Comparison of ENCODE assay signal across 17 mouse cellular contexts in the genomic region with DNA sequence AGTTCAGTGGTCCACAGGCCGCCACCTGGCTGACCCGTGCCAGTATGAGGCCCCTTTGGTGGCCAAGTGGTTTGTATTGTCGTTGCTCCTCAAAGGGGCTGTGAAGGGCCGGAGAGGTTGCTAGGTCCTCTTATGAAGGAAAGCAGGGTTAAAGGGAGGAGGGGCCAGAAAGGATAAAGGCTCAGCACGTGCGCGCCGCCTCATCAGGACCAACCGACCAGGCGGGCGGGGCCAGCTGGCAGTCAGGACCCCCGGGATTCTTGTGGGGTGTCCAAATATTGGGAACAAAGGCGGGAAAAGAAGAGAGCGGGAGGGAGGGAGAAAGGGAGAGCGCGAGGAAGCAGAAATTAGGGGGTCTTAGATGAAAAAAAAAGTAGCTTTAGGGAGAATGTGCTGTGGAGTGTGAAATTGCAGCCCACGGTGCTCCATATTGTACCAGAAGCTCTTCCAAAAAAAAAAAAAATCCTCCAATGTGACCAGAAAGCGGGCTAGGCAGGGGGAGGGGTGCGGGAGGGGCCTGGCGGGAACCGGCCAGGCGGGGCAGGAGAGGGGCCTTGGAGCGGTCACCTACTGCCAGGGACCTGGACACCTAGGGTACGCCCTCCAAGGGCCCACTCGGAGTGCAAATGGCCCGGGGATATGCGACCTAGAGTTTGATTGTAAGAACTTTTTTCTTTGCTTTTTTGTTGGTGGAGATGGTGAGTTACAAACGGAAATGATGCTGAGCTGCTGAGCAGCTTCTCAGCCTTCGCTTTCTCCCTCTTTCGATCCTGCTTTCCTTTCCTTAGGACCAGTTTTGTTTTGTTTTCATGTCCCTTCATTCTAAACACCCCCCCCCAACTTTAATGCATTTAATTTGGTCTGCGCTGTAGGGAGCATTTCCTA. TPM values are rescaled to one million over a fixed set of nuclear protein-coding genes. Genes with fewer than 3 reads are reported as not detected.
DNase-seq lines count a peak whose midpoint lies in the region; ATAC-seq and TF ChIP-seq lines count a peak whose summit lies in the region.
"Had no signal": no experiment of that assay in that cellular context is flagged by ENCODE, and none has a peak within 500 bp of the region (broad histone marks: within the 10 kb centered on the region; RNA-seq: fewer than 3 reads in every experiment).

No protein-coding gene starts in this region.

- 0 out of 2 replicates have a peak overlapping the region, but pooled peaks have one; percentile 2 for H3K4me3 ChIP-seq in hindbrain, embryonic 15.5 days
- H3K4me3 ChIP-seq in stomach, postnatal 0 days (ENCODE audit: low read depth, low read length) = no peak overlapping the region
- H3K4me3 ChIP-seq: embryonic facial prominence, embryonic 12.5 days; forebrain, embryonic 13.5 days; megakaryocyte, embryonic 14.5 days had no signal

- peaks cover 44% of the 10 kb centered on the region for H3K4me1 ChIP-seq in hindbrain, embryonic 15.5 days (replicated peaks)
- no peaks in the 10 kb centered on the region for H3K4me1 ChIP-seq in stomach, postnatal 0 days (replicated peaks; ENCODE audit: control insufficient read depth, insufficient read depth)

- peak overlapping the region; percentile 75 for H3K27ac ChIP-seq in hindbrain, embryonic 15.5 days (replicated peaks)
- H3K27ac ChIP-seq in stomach, postnatal 0 days (replicated peaks) = no peak overlapping the region
- H3K27ac ChIP-seq: embryonic facial prominence, embryonic 12.5 days; forebrain, embryonic 13.5 days had no signal

- peak; percentile 31 for DNase-seq in ES-CJ7 (ENCODE audit: low read depth, low spot score)
- DNase-seq in embryo, embryonic 10.5 days (ENCODE audit: low spot score) = peak; percentile 64
- DNase-seq in kidney, postnatal 10 days = peak; percentile 51
- DNase-seq in cerebellum, postnatal 14 days = no peak
- no peak for DNase-seq in stomach, postnatal 0 days (ENCODE audit: low spot score)
- DNase-seq: cerebellum, adult 2 months; liver; lung, embryonic 14.5 days; thymus, postnatal 36 days had no signal

- no peak for TF ChIP-seq EP300 in stomach, postnatal 0 days (optimal IDR thresholded peaks at IDR 0.05)

- no peaks in the 10 kb centered on the region for H3K9me3 ChIP-seq in hindbrain, embryonic 15.5 days
- no peaks in the 10 kb centered on the region for H3K9me3 ChIP-seq in stomach, postnatal 0 days (ENCODE audit: control insufficient read depth, low read length)
- H3K9me3 ChIP-seq: embryonic facial prominence, embryonic 12.5 days; forebrain, embryonic 13.5 days; megakaryocyte, embryonic 14.5 days had no signal

- ATAC-seq in hindbrain, embryonic 15.5 days (ENCODE audit: low FRiP score, low read depth) = no peak
- no peak for ATAC-seq in cerebellum, adult (ENCODE audit: insufficient number of reproducible peaks, low FRiP score, low TSS enrichment)
- no peak for ATAC-seq in stomach, postnatal 0 days (ENCODE audit: low FRiP score, low TSS enrichment)
- ATAC-seq: forebrain, embryonic 13.5 days; inflammation-experienced regulatory T-cells, adult 6 months had no signal

- H3K4me2 ChIP-seq in hindbrain, embryonic 15.5 days = peak overlapping the region; percentile 46
- H3K4me2 ChIP-seq in stomach, postnatal 0 days (replicated peaks; ENCODE audit: low read depth) = no peak overlapping the region
- H3K4me2 ChIP-seq: embryonic facial prominence, embryonic 12.5 days; forebrain, embryonic 13.5 days; lung, embryonic 14.5 days had no signal

- H3K27me3 ChIP-seq in hindbrain, embryonic 15.5 days = peaks cover 80% of the 10 kb centered on the region
- H3K27me3 ChIP-seq in stomach, postnatal 0 days (ENCODE audit: control insufficient read depth, insufficient read depth, low read length) = peaks cover 48% of the 10 kb centered on the region

- no peak overlapping the region for H3K9ac ChIP-seq in hindbrain, embryonic 15.5 days
- H3K9ac ChIP-seq in stomach, postnatal 0 days (ENCODE audit: low read length) = no peak overlapping the region
- H3K9ac ChIP-seq: embryonic facial prominence, embryonic 12.5 days; forebrain, embryonic 13.5 days; lung, embryonic 14.5 days had no signal

- H3K36me3 ChIP-seq in hindbrain, embryonic 15.5 days = no peaks in the 10 kb centered on the region
- H3K36me3 ChIP-seq in stomach, postnatal 0 days (ENCODE audit: control insufficient read depth, insufficient read depth, low read length) = no peaks in the 10 kb centered on the region
- H3K36me3 ChIP-seq: embryonic facial prominence, embryonic 12.5 days had no signal

- no peak for TF ChIP-seq CTCF in stomach, postnatal 0 days (IDR thresholded peaks at IDR 0.05; ENCODE audit: low read depth)

- WGBS in hindbrain, embryonic 15.5 days = 1% methylated on average over 31 of the region's 31 CpGs
- WGBS in stomach, postnatal 0 days = 3% methylated on average over 31 of the region's 31 CpGs

RNA-seq across cellular contexts. Expression of a gene that starts 3.5 kb away (rescaled TPM):
- 12.3 and 15.5 TPM in 2 replicates for polyA plus RNA-seq in hindbrain, embryonic 15.5 days (2015; fragmentation: Nextera tagmentation; extraction: Ambion mirVana)
- 0.05 TPM in 1 of 2 replicates, not detected in the other for polyA plus RNA-seq in stomach, postnatal 0 days (2015; fragmentation: Nextera tagmentation; extraction: Ambion mirVana)
- polyA plus RNA-seq: heart, embryonic 16.5 days; inflammation-experienced regulatory T-cells, adult 6 months; stomach, embryonic 16.5 days had no signal

Comparison
In these comparisons a context has a peak if more than half of its experiments do, and no peak if none do; other contexts are left out.
1. DNase-seq: peak in ES-CJ7 (single experiment), embryo, embryonic 10.5 days (single experiment) and kidney, postnatal 10 days (single experiment); none in cerebellum, postnatal 14 days (0 of 2) and stomach, postnatal 0 days (single experiment).
2. RNA of a gene that starts 3.5 kb away (polyA plus RNA-seq): 12.3 to 15.5 TPM in hindbrain, embryonic 15.5 days; 0.05 TPM in stomach, postnatal 0 days; every median in the first group is over 10 times any median in the second.